Mouse (Mus musculus): Measurements from ENCODE around the gene Gna12. TPM values are rescaled to one million over a fixed set of nuclear protein-coding genes. Genes with fewer than 3 reads are reported as not detected.

Gna12 gene
- polyA plus RNA-seq, 1 experiment from 2014 or later, result 8.4 TPM

DNA sequence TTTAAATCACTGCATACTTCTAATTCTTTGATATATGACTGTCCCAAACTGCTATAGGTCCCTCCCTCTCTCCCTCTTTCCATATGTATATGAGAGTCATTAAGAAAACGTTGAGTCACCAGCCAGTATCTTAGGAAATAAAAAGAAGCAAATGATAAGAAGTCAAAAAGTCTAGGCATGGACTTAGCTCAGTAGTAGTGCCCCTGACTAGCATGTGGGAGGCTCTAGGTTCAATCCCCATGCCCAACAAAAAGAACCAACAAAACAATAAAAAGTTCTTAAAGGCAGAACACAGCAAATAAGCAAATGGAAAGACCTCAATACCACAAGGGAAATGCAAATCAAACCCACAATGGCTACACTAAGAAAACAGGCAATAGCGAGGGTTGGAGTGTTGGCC, 18.8 kb downstream of the Gna12 start:
- H3K4me1 ChIP-seq (replicated peaks; ENCODE audit: control insufficient read depth, insufficient read depth, low read length), result peaks cover 45% of the 10 kb centered on the region
- no peaks in the 10 kb centered on the region for H3K36me3 ChIP-seq (ENCODE audit: control insufficient read depth, insufficient read depth, low read length)
- 37% methylated on average over 2 of the region's 2 CpGs for WGBS
- no peaks in the 10 kb centered on the region for H3K27me3 ChIP-seq (ENCODE audit: control insufficient read depth, insufficient read depth, low read depth, low read length)
- no peak for ATAC-seq (ENCODE audit: low read depth)
- H3K27ac ChIP-seq (ENCODE audit: low read length), result no peak overlapping the region
- no peak overlapping the region for H3K4me3 ChIP-seq (ENCODE audit: low read length)
- H3K4me2 ChIP-seq (ENCODE audit: low read depth, low read length), result no peak overlapping the region
- H3K9ac ChIP-seq (ENCODE audit: low read length), result no peak overlapping the region
- no peaks in the 10 kb centered on the region for H3K9me3 ChIP-seq (ENCODE audit: control insufficient read depth, low read length)

DNA sequence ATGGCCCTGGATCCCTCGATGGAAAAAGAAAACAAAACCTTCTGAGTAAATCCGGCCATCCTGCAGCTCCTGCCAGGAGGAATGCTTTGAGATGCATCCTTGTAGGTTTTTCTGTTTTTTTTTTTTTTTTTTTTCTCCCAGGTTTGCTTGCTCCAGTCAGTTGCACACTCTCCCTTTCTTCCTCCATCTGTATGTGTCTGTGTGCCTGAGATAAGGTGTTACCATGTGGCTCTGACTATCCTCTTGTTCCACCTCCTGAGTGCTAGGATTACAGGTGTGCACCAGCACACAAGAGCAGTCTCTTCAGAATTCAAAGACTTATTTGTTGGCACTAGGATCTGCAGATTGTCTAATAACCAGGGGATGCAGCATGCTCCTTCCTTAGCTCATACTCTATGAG, 23.3 kb downstream of the Gna12 start:
- Histone ChIP-seq H3K27ac (ENCODE audit: low read length) (no peak overlapping the region), H3K36me3 (ENCODE audit: control insufficient read depth, insufficient read depth, low read length) (no peaks in the 10 kb centered on the region), H3K9ac (ENCODE audit: low read length) (no peak overlapping the region), H3K4me2 (ENCODE audit: low read depth, low read length) (no peak overlapping the region), H3K27me3 (ENCODE audit: control insufficient read depth, insufficient read depth, low read depth, low read length) (no peaks in the 10 kb centered on the region), H3K4me3 (ENCODE audit: low read length) (no peak overlapping the region), H3K4me1 (replicated peaks; ENCODE audit: control insufficient read depth, insufficient read depth, low read length) (peaks cover 18% of the 10 kb centered on the region), H3K9me3 (ENCODE audit: control insufficient read depth, low read length) (no peaks in the 10 kb centered on the region)
- WGBS, result 36% methylated on average over 2 of the region's 2 CpGs
- ATAC-seq (ENCODE audit: low read depth), result no peak

DNA sequence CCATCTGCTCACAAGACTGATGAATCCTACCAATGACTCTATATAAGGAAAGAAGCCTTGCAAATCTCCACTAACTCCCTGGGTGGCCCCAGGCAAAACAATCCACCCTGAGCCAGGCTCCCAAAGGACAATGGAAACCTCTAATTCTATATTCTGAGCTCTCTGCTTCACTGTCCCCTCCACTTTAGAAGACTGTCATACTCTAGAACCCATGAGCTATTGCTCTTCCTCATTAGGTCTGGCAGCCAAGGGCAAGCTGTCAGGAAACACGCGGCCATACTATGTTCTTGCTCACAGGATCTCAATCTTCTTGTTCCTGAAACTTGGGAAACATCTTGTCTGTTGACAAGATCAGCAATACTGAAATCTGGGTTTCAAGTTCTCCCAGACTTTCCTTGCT, 24.0 kb downstream of the Gna12 start:
- no peaks in the 10 kb centered on the region for H3K27me3 ChIP-seq (ENCODE audit: control insufficient read depth, insufficient read depth, low read depth, low read length)
- H3K4me2 ChIP-seq (ENCODE audit: low read depth, low read length), result no peak overlapping the region
- 80% methylated on average over 2 of the region's 2 CpGs for WGBS
- no peak overlapping the region for H3K4me3 ChIP-seq (ENCODE audit: low read length)
- no peak overlapping the region for H3K9ac ChIP-seq (ENCODE audit: low read length)
- no peaks in the 10 kb centered on the region for H3K36me3 ChIP-seq (ENCODE audit: control insufficient read depth, insufficient read depth, low read length)
- H3K9me3 ChIP-seq (ENCODE audit: control insufficient read depth, low read length), result no peaks in the 10 kb centered on the region
- no peak overlapping the region for H3K27ac ChIP-seq (ENCODE audit: low read length)
- ATAC-seq (ENCODE audit: low read depth), result no peak
- peaks cover 12% of the 10 kb centered on the region for H3K4me1 ChIP-seq (replicated peaks; ENCODE audit: control insufficient read depth, insufficient read depth, low read length)

DNA sequence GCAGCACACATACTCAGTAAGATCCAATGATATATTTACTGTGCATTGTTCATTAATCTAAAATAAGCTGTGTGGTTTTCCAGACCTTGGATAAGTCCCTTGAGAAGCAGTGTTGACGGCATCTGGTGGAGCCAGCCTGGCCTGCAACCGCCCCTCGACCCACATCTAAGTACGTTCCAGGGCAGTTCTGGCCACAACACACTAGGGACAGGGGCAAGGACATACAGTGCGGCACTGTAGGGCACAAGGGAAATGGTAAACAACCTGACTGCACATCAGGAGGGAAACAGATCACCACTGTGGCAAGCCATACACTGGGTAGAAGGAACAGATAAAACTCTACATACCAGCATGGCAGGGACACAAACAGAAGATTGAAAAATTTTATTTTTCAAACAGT, 28.4 kb downstream of the Gna12 start:
- no peak overlapping the region for H3K27ac ChIP-seq (ENCODE audit: low read length)
- no peak for ATAC-seq (ENCODE audit: low read depth)
- peaks cover 24% of the 10 kb centered on the region for H3K4me1 ChIP-seq (replicated peaks; ENCODE audit: control insufficient read depth, insufficient read depth, low read length)
- no peak overlapping the region for H3K4me2 ChIP-seq (ENCODE audit: low read depth, low read length)
- WGBS, result 83% methylated on average over 5 of the region's 5 CpGs
- no peaks in the 10 kb centered on the region for H3K36me3 ChIP-seq (ENCODE audit: control insufficient read depth, insufficient read depth, low read length)
- no peaks in the 10 kb centered on the region for H3K9me3 ChIP-seq (ENCODE audit: control insufficient read depth, low read length)
- no peak overlapping the region for H3K4me3 ChIP-seq (ENCODE audit: low read length)
- H3K9ac ChIP-seq (ENCODE audit: low read length), result no peak overlapping the region
- H3K27me3 ChIP-seq (ENCODE audit: control insufficient read depth, insufficient read depth, low read depth, low read length), result no peaks in the 10 kb centered on the region

DNA sequence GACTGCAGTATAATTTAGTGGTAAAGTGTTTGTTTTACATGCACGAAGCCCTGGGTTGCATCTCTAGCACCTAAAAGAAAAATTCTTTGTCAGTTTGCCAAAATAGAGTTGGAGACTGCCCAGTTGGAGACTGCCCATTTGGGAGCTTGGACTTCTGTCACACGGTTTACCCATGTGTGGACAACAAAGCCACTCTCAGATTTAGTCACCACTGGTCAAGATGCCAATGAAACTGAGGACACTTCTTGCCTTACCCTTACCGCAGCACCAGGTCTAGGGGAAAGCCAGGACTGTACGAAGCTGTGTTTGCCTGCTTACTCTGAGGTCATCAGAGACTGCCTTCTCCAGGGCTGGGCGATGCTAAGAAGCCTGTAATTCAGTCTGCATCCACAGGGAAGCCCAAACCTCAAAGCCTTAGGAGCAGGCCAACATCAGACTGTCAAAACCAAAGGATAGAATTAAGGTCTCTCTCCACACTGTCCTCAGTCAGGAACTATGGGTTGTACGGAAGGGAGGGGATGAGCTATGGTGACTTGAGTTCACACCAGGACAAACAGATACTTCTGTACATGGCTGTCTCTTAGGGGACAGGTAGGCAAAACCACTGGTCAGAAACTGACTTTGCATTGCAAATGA, 29.8 kb downstream of the Gna12 start:
- H3K4me3 ChIP-seq (ENCODE audit: low read length), result no peak overlapping the region
- no peak overlapping the region for H3K9ac ChIP-seq (ENCODE audit: low read length)
- no peaks in the 10 kb centered on the region for H3K27me3 ChIP-seq (ENCODE audit: control insufficient read depth, insufficient read depth, low read depth, low read length)
- ATAC-seq (ENCODE audit: low read depth), result peak; percentile 74
- WGBS, result 51% methylated on average over 6 of the region's 6 CpGs
- H3K9me3 ChIP-seq (ENCODE audit: control insufficient read depth, low read length), result no peaks in the 10 kb centered on the region
- H3K27ac ChIP-seq (ENCODE audit: low read length), result peak overlapping the region; percentile 44
- H3K4me1 ChIP-seq (replicated peaks; ENCODE audit: control insufficient read depth, insufficient read depth, low read length), result peaks cover 22% of the 10 kb centered on the region
- H3K4me2 ChIP-seq (ENCODE audit: low read depth, low read length), result no peak overlapping the region
- no peaks in the 10 kb centered on the region for H3K36me3 ChIP-seq (ENCODE audit: control insufficient read depth, insufficient read depth, low read length)

DNA sequence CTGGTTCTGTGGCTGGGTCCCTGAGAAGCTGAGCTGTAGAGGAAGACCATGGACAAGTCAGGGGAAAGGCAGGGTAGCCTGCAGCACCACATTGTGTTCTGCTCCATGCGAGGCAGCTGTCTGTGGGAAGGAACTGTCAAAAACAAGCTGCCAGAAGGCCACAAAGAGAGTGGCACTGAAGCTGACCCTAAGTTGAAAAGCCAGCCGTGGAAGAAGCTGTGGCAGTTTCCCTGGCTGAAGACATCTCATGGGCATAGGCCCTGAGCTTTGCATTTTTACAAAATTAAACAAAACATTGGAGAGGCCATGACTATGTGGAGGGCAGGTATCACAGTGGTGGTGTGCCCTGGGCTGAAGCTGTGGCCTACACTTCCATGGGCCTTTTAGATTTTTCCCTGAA, 31.0 kb downstream of the Gna12 start:
- Histone ChIP-seq H3K9ac (ENCODE audit: low read length) (no peak overlapping the region), H3K9me3 (ENCODE audit: control insufficient read depth, low read length) (no peaks in the 10 kb centered on the region), H3K27ac (ENCODE audit: low read length) (no peak overlapping the region), H3K27me3 (ENCODE audit: control insufficient read depth, insufficient read depth, low read depth, low read length) (no peaks in the 10 kb centered on the region), H3K36me3 (ENCODE audit: control insufficient read depth, insufficient read depth, low read length) (no peaks in the 10 kb centered on the region), H3K4me2 (ENCODE audit: low read depth, low read length) (no peak overlapping the region), H3K4me3 (ENCODE audit: low read length) (no peak overlapping the region), H3K4me1 (replicated peaks; ENCODE audit: control insufficient read depth, insufficient read depth, low read length) (peaks cover 33% of the 10 kb centered on the region)
- no peak for ATAC-seq (ENCODE audit: low read depth)
- 38% methylated on average over 2 of the region's 2 CpGs for WGBS

DNA sequence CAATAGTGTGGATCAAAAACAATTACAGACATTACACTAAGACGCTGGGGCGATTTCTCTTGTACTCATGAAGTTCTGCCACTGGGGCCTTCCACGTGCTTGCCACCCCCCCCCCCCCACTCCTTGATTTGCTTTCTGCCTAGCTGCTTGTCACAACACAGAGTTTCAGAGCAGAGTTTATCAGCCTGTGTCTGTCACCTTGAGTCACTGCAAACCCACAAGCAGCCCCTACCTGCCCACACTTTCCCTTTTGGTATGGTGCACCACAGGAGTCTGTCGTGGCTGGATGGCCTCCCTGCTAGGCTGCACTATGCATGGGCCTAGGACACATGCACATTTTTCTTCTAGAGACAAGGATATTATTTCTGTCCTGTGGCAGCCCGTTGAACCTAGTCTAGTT, 31.5 kb downstream of the Gna12 start:
- 65% methylated on average over 5 of the region's 5 CpGs for WGBS
- peaks cover 37% of the 10 kb centered on the region for H3K4me1 ChIP-seq (replicated peaks; ENCODE audit: control insufficient read depth, insufficient read depth, low read length)
- H3K27ac ChIP-seq (ENCODE audit: low read length), result no peak overlapping the region

DNA sequence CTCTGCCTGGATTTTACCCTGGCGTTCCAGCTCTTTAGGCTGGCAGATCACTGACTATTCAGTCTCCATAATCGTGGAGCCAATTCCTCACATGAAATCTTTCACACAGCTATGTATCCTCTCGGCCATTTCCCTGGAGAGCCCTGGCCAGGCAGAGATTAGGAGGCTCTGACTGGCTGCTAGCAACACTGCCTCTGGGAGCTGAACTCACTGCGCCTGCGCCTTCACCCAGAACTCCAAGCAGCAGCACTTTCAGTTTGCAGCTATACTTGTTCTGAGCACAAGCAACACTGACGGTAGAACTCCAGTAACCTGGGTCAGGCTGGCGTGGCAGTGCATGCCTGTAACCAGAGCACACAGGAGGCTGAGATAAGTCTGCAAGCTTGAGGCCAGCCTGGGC, 32.1 kb downstream of the Gna12 start:
- Histone ChIP-seq H3K4me1 (replicated peaks; ENCODE audit: control insufficient read depth, insufficient read depth, low read length) (peaks cover 41% of the 10 kb centered on the region), H3K9ac (ENCODE audit: low read length) (0 out of 2 replicates have a peak overlapping the region, but pooled peaks have one; percentile 3), H3K27me3 (ENCODE audit: control insufficient read depth, insufficient read depth, low read depth, low read length) (no peaks in the 10 kb centered on the region), H3K4me2 (ENCODE audit: low read depth, low read length) (no peak overlapping the region), H3K36me3 (ENCODE audit: control insufficient read depth, insufficient read depth, low read length) (no peaks in the 10 kb centered on the region), H3K27ac (ENCODE audit: low read length) (no peak overlapping the region), H3K4me3 (ENCODE audit: low read length) (no peak overlapping the region), H3K9me3 (ENCODE audit: control insufficient read depth, low read length) (no peaks in the 10 kb centered on the region)
- no peak for ATAC-seq (ENCODE audit: low read depth)
- 70% methylated on average over 7 of the region's 7 CpGs for WGBS

More for the DNA sequence above, 31.5 kb downstream of the Gna12 start:
- H3K9me3 ChIP-seq (ENCODE audit: control insufficient read depth, low read length), result no peaks in the 10 kb centered on the region
- H3K27me3 ChIP-seq (ENCODE audit: control insufficient read depth, insufficient read depth, low read depth, low read length), result no peaks in the 10 kb centered on the region
- no peak for ATAC-seq (ENCODE audit: low read depth)
- no peak overlapping the region for H3K4me2 ChIP-seq (ENCODE audit: low read depth, low read length)
- H3K4me3 ChIP-seq (ENCODE audit: low read length), result no peak overlapping the region
- H3K9ac ChIP-seq (ENCODE audit: low read length), result no peak overlapping the region
- H3K36me3 ChIP-seq (ENCODE audit: control insufficient read depth, insufficient read depth, low read length), result no peaks in the 10 kb centered on the region

DNA sequence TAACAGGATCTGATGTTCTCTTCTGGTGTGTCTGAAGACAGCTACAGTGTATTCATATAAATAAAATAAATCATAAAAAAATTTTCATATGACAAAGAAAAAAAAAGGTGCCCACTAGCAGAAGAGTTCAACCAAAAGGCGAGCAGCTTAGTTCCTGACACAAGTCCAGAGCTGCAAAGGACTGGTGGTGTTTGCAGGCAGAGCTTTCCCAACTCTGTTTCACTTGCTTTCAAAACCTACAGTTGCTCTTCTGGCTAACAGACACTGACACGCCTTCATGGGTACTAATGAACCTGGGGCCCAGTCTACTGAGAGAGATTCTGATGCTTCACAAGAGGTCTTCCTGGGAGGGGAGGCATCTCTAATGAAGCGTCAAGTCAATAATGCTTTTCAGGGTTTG, 34.2 kb downstream of the Gna12 start:
- WGBS, result 83% methylated on average over 3 of the region's 3 CpGs
- H3K4me3 ChIP-seq (ENCODE audit: low read length), result no peak overlapping the region
- no peaks in the 10 kb centered on the region for H3K9me3 ChIP-seq (ENCODE audit: control insufficient read depth, low read length)
- H3K9ac ChIP-seq (ENCODE audit: low read length), result no peak overlapping the region
- no peaks in the 10 kb centered on the region for H3K36me3 ChIP-seq (ENCODE audit: control insufficient read depth, insufficient read depth, low read length)
- H3K4me1 ChIP-seq (replicated peaks; ENCODE audit: control insufficient read depth, insufficient read depth, low read length), result peaks cover 62% of the 10 kb centered on the region
- no peak for ATAC-seq (ENCODE audit: low read depth)
- H3K27me3 ChIP-seq (ENCODE audit: control insufficient read depth, insufficient read depth, low read depth, low read length), result no peaks in the 10 kb centered on the region
- no peak overlapping the region for H3K4me2 ChIP-seq (ENCODE audit: low read depth, low read length)
- H3K27ac ChIP-seq (ENCODE audit: low read length), result no peak overlapping the region

DNA sequence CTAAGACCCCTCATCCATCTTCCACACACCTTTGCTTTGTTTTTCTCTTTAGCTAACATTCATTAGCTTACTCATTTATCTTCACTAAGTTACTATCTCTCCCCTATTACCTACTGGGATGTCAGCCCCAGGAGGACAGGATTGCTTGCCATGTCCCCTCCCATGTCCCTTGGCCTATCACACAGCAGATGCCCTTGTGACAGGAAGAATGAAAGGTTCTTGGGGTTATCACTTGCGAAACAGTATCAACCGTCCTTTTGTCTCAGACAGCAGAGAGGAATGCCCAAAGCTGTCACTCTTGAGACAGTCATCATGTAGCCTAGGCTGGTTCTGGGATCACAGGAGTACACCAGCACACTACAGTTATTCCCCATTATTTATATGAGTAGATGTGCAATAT, 35.1 kb downstream of the Gna12 start:
- Histone ChIP-seq H3K4me3 (ENCODE audit: low read length) (no peak overlapping the region), H3K36me3 (ENCODE audit: control insufficient read depth, insufficient read depth, low read length) (no peaks in the 10 kb centered on the region), H3K9ac (ENCODE audit: low read length) (no peak overlapping the region), H3K9me3 (ENCODE audit: control insufficient read depth, low read length) (no peaks in the 10 kb centered on the region), H3K4me1 (replicated peaks; ENCODE audit: control insufficient read depth, insufficient read depth, low read length) (peaks cover 62% of the 10 kb centered on the region), H3K27ac (ENCODE audit: low read length) (peak overlapping the region; percentile 7; the same call in 1 of the 2 replicates), H3K4me2 (ENCODE audit: low read depth, low read length) (no peak overlapping the region), H3K27me3 (ENCODE audit: control insufficient read depth, insufficient read depth, low read depth, low read length) (no peaks in the 10 kb centered on the region)
- ATAC-seq (ENCODE audit: low read depth), result no peak
- 43% methylated on average over 2 of the region's 2 CpGs for whole genome bisulfite sequencing
